Mouse (Mus musculus) C2C12 (cell line): Measurements from ENCODE around the gene Acads. TPM values are rescaled to one million over a fixed set of nuclear protein-coding genes. Genes with fewer than 3 reads are reported as not detected.

ENCODE experiments used
- H3K27me3 ChIP-seq: one replicate; pipeline ENCODE4 v1.6.1; 2011; ENCODE audit not compliant: control insufficient read depth, insufficient read depth, insufficient read length
- H3K36me3 ChIP-seq: one replicate; pipeline ENCODE4 v1.6.1; 2011; ENCODE audit not compliant: control insufficient read depth, insufficient read depth
- H3K4me3 ChIP-seq: one replicate; pipeline ENCODE4 v1.5.1; 2011; ENCODE audit warnings: mild to moderate bottlenecking, control low read depth; ENCODE audit not compliant: poor library complexity, insufficient read depth, severe bottlenecking
- H3K79me2 ChIP-seq: one replicate; pipeline ENCODE4 v1.6.1; 2011; ENCODE audit not compliant: control insufficient read depth, insufficient read depth
- H3K79me3 ChIP-seq: one replicate; pipeline ENCODE4 v1.6.1; 2011; ENCODE audit warnings: low read depth, control low read depth
- H3ac ChIP-seq: one replicate; pipeline ENCODE3; 2011; ENCODE audit warnings: low read depth; ENCODE audit not compliant: control insufficient read depth, insufficient read length
- CEBPB ChIP-seq: IDR thresholded peaks from one replicate; pipeline ENCODE4 v1.6.1; 2011; ENCODE audit warnings: low read depth, mild to moderate bottlenecking, control low read depth, moderate library complexity
- CTCF ChIP-seq: IDR thresholded peaks from one replicate; pipeline ENCODE4 v1.5.1; 2011; ENCODE audit not compliant: control insufficient read depth, insufficient read depth, insufficient read length
- FOSL1 ChIP-seq: IDR thresholded peaks from one replicate; pipeline ENCODE4 v1.8.0; 2011; ENCODE audit warnings: mild to moderate bottlenecking, low read length; ENCODE audit not compliant: poor library complexity, insufficient read depth, severe bottlenecking
- MAX ChIP-seq: IDR thresholded peaks from one replicate; pipeline ENCODE4 v1.6.1; 2011; ENCODE audit warnings: mild to moderate bottlenecking, control low read depth
- MYOD1 ChIP-seq: IDR thresholded peaks from one replicate; pipeline ENCODE4 v1.6.1; 2011; ENCODE audit warnings: low read depth; ENCODE audit not compliant: control insufficient read depth, insufficient read length
- MYOG ChIP-seq: IDR thresholded peaks from one replicate; pipeline ENCODE4 v1.6.1; 2011; ENCODE audit not compliant: control insufficient read depth, insufficient read length; ENCODE audit errors: extremely low read depth
- USF1 ChIP-seq: IDR thresholded peaks from one replicate; pipeline ENCODE4 v1.6.1; 2011; ENCODE audit warnings: low read depth, mild to moderate bottlenecking, control low read depth, moderate library complexity
- polyA plus RNA-seq: library from polyadenylated mRNA; unstranded; fragments of >200 nt; fragmentation: generic; extraction: Trizol; gene quantifications from one replicate; pipeline ENCODE4 v1.2.1, GENCODE M21; 2012; ENCODE audit warnings: missing spikeins

The Acads gene
- polyA plus RNA-seq, 1 experiment, result 56.9 TPM

DNA sequence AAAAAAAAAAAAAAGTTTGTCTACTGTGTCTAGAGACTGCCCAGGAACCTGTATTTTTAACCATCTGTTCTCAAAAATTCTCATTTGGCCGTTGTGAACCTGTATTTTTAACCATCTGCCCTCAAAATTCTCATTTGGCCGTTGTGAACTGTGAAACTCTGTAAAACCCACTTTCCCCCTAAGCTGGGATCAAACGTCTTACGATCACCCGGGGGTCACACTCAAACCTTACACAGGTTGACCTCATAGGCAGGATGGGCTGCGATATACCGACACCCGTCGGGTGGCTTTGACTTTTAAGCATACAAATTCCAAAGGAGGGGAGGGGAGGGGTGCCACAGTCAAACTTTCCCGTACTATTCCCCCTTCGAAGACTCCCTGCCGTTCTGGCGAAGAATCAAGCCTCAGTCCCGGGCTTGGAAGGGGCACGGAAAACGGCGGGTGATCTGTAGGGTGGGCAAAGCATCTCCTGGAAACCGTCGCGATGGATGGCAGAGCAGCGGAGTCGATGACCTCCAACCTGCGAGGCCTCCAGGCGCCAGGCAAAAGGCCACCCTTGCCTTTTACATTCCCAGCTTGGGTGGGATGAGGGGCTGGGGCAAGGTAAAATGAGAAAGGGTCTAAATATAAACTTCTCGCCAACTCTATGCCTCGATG is 37.9 kb upstream of the Acads start:
- peaks cover 25% of the 10 kb centered on the region for H3K36me3 ChIP-seq
- H3K4me3 ChIP-seq, result peak overlapping the region; percentile 72
- H3K79me3 ChIP-seq, result peaks cover 55% of the 10 kb centered on the region
- peaks cover 59% of the 10 kb centered on the region for H3K79me2 ChIP-seq
- H3K27me3 ChIP-seq, result no peaks in the 10 kb centered on the region
- no peak for TF ChIP-seq USF1
- peak overlapping the region; percentile 69 for H3ac ChIP-seq

DNA sequence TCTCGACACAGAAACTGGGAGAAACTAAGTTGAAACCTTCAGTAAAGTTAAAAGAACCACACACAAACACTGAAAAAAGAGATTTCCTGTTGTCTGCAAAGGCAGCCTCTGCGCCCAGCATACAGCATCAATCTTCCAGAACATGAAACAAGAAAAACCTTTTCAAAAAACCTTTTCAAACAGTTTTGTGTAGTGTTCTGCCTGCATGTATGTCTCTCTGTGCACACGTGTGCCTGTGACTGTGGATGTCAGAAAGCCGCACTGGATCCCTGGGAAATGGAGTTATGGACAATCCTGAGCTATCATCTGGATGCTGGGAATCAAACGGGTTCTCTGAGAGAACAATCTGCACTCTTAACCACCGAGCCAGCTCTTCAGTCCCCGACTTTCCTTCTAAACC is 37.3 kb upstream of the Acads start:
- Histone ChIP-seq H3K4me3 (peak overlapping the region; percentile 72), H3K79me3 (peaks cover 61% of the 10 kb centered on the region), H3K36me3 (peaks cover 26% of the 10 kb centered on the region), H3ac (peak overlapping the region; percentile 20), H3K79me2 (peaks cover 65% of the 10 kb centered on the region), H3K27me3 (no peaks in the 10 kb centered on the region)
- no peak for TF ChIP-seq MYOG
- no peak for TF ChIP-seq FOSL1
- no peak for TF ChIP-seq CEBPB
- TF ChIP-seq USF1, result no peak
- no peak for TF ChIP-seq MAX
- TF ChIP-seq MYOD1, result no peak
- TF ChIP-seq CTCF, result no peak

DNA sequence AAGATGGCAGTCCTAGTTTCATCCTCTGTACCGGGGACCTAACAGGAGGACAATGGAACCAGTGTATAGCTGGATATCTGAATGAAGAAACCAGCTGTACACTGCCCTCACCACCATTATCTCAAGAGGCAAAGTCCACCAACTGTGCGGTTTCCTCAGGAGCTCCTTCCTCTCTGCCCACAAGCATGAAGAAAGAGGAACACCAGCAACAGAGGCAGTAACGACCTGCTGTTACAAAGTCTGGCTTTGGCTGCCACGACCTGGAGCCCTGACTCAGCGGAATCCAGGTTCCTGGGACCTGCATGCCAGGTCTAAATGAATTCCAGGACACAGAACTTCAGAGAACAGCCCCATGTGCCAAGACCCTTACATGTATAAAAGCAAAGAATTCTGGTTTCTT is 36.7 kb upstream of the Acads start:
- peaks cover 70% of the 10 kb centered on the region for H3K79me2 ChIP-seq
- H3ac ChIP-seq, result no peak overlapping the region
- H3K79me3 ChIP-seq, result peaks cover 61% of the 10 kb centered on the region
- no peaks in the 10 kb centered on the region for H3K27me3 ChIP-seq
- H3K4me3 ChIP-seq, result peak overlapping the region; percentile 72
- H3K36me3 ChIP-seq, result peaks cover 29% of the 10 kb centered on the region
- no peak for TF ChIP-seq FOSL1
- no peak for TF ChIP-seq MAX
- TF ChIP-seq CEBPB, result no peak
- TF ChIP-seq CTCF, result no peak
- TF ChIP-seq USF1, result no peak
- TF ChIP-seq MYOD1, result no peak
- no peak for TF ChIP-seq MYOG

DNA sequence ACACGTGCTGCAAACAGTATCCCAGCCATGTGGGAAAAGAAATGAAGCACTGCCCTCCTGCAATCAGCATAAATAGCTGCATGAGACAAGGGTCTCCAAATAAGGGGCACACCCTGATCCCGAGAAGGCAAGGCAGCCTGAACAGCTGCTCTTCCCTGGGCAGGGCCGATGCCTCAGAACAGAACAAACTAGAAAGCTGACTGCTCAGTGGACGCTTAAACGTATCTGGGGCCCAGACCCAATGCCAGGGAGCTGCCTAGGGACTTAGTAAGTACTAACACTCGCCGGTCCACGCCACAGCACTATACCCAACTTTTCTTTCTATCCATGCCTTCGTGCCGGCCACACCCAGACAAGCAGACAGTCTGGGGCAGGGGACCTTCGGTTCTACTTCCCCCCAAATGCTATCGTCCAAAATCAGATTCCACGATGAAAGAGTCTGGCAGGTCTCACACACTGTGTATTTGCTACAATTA is 36.0 kb upstream of the Acads start:
- H3ac ChIP-seq, result no peak overlapping the region
- H3K79me3 ChIP-seq, result peaks cover 61% of the 10 kb centered on the region
- no peaks in the 10 kb centered on the region for H3K27me3 ChIP-seq
- peaks cover 35% of the 10 kb centered on the region for H3K36me3 ChIP-seq
- TF ChIP-seq USF1 (no peak), CEBPB (no peak), MYOD1 (no peak), MYOG (no peak), FOSL1 (no peak), CTCF (no peak), MAX (no peak)
- peaks cover 70% of the 10 kb centered on the region for H3K79me2 ChIP-seq
- no peak overlapping the region for H3K4me3 ChIP-seq

- Histone ChIP-seq H3K79me3 (peaks cover 57% of the 10 kb centered on the region), H3K27me3 (no peaks in the 10 kb centered on the region), H3ac (no peak overlapping the region), H3K79me2 (peaks cover 64% of the 10 kb centered on the region), H3K4me3 (no peak overlapping the region), H3K36me3 (peaks cover 61% of the 10 kb centered on the region)
- TF ChIP-seq CTCF (no peak), FOSL1 (no peak), MYOG (no peak), CEBPB (no peak), MAX (no peak), USF1 (no peak), MYOD1 (no peak)
Measured at GRCm38 (mm10) chr5:115152132-115152956, 33.2 kb upstream of the Acads start.
